Mouse (Mus musculus) lung, embryonic 14.5 days (tissue): Measurements from ENCODE around the gene Stk24. TPM values are rescaled to one million over a fixed set of nuclear protein-coding genes. Genes with fewer than 3 reads are reported as not detected.
"Not testable (repeated sequence)": the region's sequence is repeated elsewhere in the genome, so short reads cannot be mapped to it uniquely, and the experiment has no call there.

Experiments
- ATAC-seq: fragments of 200-750 bp; cut with Nextera tagmentation; 2 replicates; pipeline ENCODE4 v1.8.0; 2017; ENCODE audit warnings: mild to moderate bottlenecking, moderate TSS enrichment, moderate library complexity; ENCODE audit not compliant: insufficient read depth
- DNase-seq: peaks from one replicate; pipeline ENCODE4 v3.0.0-alpha.2; 2015
- H3K27ac ChIP-seq: fragments of 300-500 bp; sonication (generic); 2 replicates; pipeline ENCODE4 v1.5.1; 2014; ENCODE audit warnings: low read depth, mild to moderate bottlenecking, moderate library complexity
- H3K27me3 ChIP-seq: fragments of 300-500 bp; sonication (generic); 2 replicates; pipeline ENCODE4 v1.6.1; 2014; ENCODE audit warnings: low read length, control low read depth; ENCODE audit not compliant: insufficient read depth
- H3K36me3 ChIP-seq: fragments of 300-500 bp; sonication (generic); 2 replicates; pipeline ENCODE4 v1.6.1; 2014; ENCODE audit warnings: control low read depth; ENCODE audit not compliant: insufficient read depth
- H3K4me1 ChIP-seq: fragments of 300-500 bp; sonication (generic); 2 replicates; pipeline ENCODE4 v1.6.1; 2014; ENCODE audit warnings: antibody characterized with exemption, control low read depth; ENCODE audit not compliant: insufficient read depth
- H3K4me2 ChIP-seq: fragments of 300-500 bp; sonication (generic); 2 replicates; pipeline ENCODE4 v1.6.1; 2014; ENCODE audit warnings: mild to moderate bottlenecking
- H3K4me3 ChIP-seq: fragments of 300-500 bp; sonication (generic); 2 replicates; pipeline ENCODE4 v1.5.1; 2014; ENCODE audit warnings: low read depth, low read length
- H3K9ac ChIP-seq: fragments of 300-500 bp; sonication (generic); 2 replicates; pipeline ENCODE4 v1.6.1; 2014
- H3K9me3 ChIP-seq: fragments of 300-500 bp; sonication (generic); 2 replicates; pipeline ENCODE4 v1.6.1; 2016; ENCODE audit warnings: low read depth, low read length, control low read depth
- CTCF ChIP-seq: IDR thresholded peaks from 2 replicates; pipeline ENCODE4 v1.5.1; 2016; ENCODE audit warnings: antibody characterized with exemption, low read depth
- WGBS: fragments of 180-500 bp; shearing (Covaris S2); extraction: QIAGEN DNeasy Blood & Tissue Kit; methylation state at CpG from one replicate; pipeline ENCODE4 v1.1.7; 2014; 5-methylcytosine and 5-hydroxymethylcytosine counted together
- polyA plus RNA-seq: library from polyadenylated mRNA; unstranded; fragments of >200 nt; fragmentation: Nextera tagmentation; extraction: Ambion mirVana; gene quantifications from 2 replicates; pipeline ENCODE4 v1.2.1, GENCODE M21; 2014

Stk24 gene
- polyA plus RNA-seq, 1 experiment from 2014 or later = 50.3 TPM

DNA sequence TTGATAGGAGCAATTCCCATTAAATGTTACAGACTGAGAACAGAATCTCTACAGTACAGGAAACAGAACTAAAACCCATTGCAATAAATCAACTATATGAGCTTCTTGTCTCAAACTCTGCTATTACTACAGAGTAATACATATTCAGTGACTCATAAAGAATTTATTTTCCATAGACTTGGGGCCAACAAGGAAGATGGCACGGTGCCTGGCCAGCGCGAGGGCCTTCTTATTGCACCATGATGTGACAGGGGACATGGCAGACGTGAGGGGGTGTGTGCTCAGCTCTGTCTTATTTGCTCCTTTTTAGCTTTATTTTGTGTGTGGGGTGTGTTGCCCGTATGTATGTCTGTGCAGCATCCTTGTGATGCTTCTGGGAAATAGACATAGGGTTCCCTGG is 37.8 kb upstream of the Stk24 start:
- Histone ChIP-seq H3K4me1 (peaks cover 5% of the 10 kb centered on the region; the same call in 1 of the 2 replicates), H3K36me3 (no peaks in the 10 kb centered on the region), H3K27ac (no peak overlapping the region), H3K27me3 (no peaks in the 10 kb centered on the region), H3K4me3 (no peak overlapping the region), H3K9me3 (peaks cover 5% of the 10 kb centered on the region; the same call in 1 of the 2 replicates), H3K9ac (no peak overlapping the region), H3K4me2 (no peak overlapping the region)
- ATAC-seq (0 out of 2 replicates have a peak, but pooled peaks have one; percentile 29), DNase-seq (peak; percentile 67)
- no peak for TF ChIP-seq CTCF
- WGBS = 61% methylated on average over 5 of the region's 5 CpGs

DNA sequence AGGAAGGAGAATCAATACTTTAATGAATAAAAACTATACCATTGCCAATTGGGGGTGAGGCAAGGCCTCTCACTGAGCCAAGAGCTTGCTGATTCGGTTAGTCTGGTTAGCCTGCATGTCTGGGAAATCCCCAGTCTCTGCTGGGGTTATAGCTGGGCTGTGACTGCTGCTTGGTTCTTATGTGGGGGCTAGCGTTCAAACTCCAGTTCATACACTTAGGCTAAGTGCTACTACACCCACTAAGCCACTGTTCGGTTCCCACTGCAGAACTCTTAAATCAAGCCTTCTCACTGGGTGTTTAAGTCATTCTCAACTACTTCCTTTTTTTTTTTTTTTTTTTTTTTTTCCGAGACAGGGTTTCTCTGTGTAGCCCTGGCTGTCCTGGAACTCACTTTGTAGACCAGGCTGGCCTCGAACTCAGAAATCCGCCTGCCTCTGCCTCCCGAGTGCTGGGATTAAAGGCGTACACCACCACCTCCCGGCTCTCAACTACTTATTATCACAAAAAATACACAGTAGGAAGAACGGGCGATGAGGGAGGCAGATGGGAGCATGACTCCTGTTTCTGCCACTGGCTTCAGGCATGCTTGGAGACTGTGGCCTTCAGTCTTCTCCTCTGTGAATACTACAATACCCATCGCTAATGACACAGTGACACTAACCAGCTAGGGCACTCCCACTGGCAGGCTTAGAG is 37.0 kb upstream of the Stk24 start:
- Histone ChIP-seq H3K27ac (no peak overlapping the region), H3K27me3 (no peaks in the 10 kb centered on the region), H3K4me3 (no peak overlapping the region), H3K36me3 (no peaks in the 10 kb centered on the region), H3K4me1 (peaks cover 5% of the 10 kb centered on the region; the same call in 1 of the 2 replicates), H3K9ac (no peak overlapping the region), H3K9me3 (peaks cover 5% of the 10 kb centered on the region; the same call in 1 of the 2 replicates), H3K4me2 (no peak overlapping the region)
- ATAC-seq (no peak), DNase-seq (no peak)
- TF ChIP-seq CTCF = no peak
- WGBS = 91% methylated on average over 11 of the region's 12 CpGs

DNA sequence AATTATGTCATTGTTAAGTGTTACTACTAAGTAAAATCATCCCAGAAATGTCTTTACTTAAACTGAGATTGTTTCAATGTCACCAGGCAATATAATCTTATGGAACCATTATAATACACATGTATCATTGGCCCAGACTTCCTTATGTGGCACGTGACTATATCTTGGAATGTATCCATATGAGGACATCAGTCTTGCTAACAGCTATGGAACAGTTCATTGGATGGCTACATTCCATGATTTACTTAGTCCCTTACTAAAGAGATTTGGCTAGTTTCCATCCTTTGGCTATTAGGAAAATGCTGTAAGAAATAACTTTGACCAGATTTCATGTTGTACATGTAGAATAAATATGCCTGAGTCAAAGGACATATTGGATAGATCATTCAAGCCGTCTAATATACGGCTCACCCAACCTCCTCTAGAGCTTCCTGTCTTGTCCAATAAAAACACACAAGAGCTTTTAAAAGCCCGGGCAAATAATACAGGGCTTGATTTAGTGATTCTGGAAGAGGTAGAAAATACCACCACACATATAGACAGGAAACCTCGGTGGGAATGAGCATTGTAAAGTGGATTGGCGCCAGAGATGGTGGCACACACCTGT is 34.9 kb upstream of the Stk24 start:
- Histone ChIP-seq H3K9ac (no peak overlapping the region), H3K27ac (no peak overlapping the region), H3K36me3 (no peaks in the 10 kb centered on the region), H3K9me3 (no peaks in the 10 kb centered on the region), H3K27me3 (no peaks in the 10 kb centered on the region), H3K4me3 (no peak overlapping the region), H3K4me1 (peaks cover 5% of the 10 kb centered on the region; the same call in 1 of the 2 replicates), H3K4me2 (no peak overlapping the region)
- TF ChIP-seq CTCF = no peak
- WGBS = 44% methylated on average over 6 of the region's 6 CpGs
- peak; percentile 94 for DNase-seq
- peak; percentile 96 for ATAC-seq

DNA sequence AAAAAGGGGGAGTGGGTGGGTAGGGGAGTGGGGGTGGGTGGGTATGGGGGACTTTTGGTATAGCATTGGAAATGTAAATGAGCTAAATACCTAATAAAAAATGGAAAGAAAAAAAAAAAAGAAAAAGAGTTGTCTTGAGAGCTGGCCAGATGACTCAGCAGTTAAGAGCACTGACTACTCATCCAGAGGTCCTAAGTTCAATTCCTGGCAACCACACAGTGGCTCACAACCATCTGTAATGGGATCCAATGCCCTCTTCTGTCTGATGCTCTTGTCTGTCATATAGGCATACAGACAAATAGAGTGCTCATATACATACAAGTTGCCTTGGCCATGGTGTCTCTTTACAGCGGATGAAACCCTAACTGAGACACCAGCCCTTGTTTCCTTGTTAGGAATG is 33.9 kb upstream of the Stk24 start:
- not testable (repeated sequence) for H3K4me3 ChIP-seq, H3K27ac ChIP-seq, H3K36me3 ChIP-seq, H3K9ac ChIP-seq, H3K4me1 ChIP-seq, H3K27me3 ChIP-seq, ATAC-seq, H3K4me2 ChIP-seq, DNase-seq, H3K9me3 ChIP-seq
- WGBS = 97% methylated on average over 1 of the region's 1 CpGs

DNA sequence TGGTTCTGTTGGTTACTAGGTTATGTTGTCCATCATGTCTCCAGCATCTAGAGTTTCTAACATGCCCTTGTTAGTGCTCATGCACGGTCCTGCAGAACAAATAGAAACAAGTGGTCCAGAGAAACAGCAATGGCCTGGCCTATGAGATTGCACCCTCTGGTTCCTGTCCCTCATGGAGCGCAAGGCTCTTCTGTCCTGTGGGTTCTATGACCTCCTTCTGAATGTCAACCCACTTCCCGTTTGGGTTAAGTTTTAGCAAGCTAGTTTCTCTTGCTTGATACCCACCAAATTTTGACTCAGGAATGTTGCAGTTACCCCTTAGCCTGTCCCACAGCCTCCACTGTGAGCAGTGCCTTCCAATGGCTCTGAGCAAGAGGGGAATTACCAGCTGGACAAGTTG is 29.1 kb upstream of the Stk24 start:
- no peak for DNase-seq

DNA sequence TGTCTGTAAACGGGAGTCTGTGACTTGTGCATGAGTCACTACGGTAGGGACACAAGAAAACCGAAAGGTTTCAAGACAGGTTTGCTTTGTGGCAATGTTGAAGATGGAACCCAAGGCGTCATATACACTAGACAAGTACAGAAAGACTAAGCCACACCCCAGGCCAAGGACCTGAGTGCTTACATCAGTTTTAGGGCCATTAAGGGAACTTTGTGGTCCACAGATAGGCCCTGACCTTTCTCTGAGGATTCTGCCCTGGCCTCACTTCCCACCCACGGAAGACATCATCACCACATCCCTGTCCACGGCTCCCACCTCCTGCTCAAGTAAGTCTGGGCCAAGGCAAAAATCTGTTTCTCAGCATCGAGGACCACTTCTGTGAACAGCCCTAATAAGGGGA is 27.1 kb upstream of the Stk24 start:
- WGBS = 83% methylated on average over 7 of the region's 7 CpGs
- no peak for DNase-seq
- Histone ChIP-seq H3K9ac (no peak overlapping the region), H3K4me2 (no peak overlapping the region), H3K4me3 (no peak overlapping the region), H3K4me1 (no peaks in the 10 kb centered on the region), H3K27me3 (no peaks in the 10 kb centered on the region), H3K9me3 (no peaks in the 10 kb centered on the region), H3K36me3 (no peaks in the 10 kb centered on the region), H3K27ac (no peak overlapping the region)
- no peak for ATAC-seq
- TF ChIP-seq CTCF = no peak

More for the DNA sequence above, 29.1 kb upstream of the Stk24 start:
- no peak overlapping the region for H3K4me2 ChIP-seq
- no peak for ATAC-seq
- H3K36me3 ChIP-seq = no peaks in the 10 kb centered on the region
- TF ChIP-seq CTCF = no peak
- no peaks in the 10 kb centered on the region for H3K27me3 ChIP-seq
- H3K9me3 ChIP-seq = no peaks in the 10 kb centered on the region
- H3K27ac ChIP-seq = no peak overlapping the region
- H3K9ac ChIP-seq = no peak overlapping the region
- WGBS = 85% methylated on average over 3 of the region's 3 CpGs
- H3K4me3 ChIP-seq = no peak overlapping the region
- H3K4me1 ChIP-seq = no peaks in the 10 kb centered on the region

DNA sequence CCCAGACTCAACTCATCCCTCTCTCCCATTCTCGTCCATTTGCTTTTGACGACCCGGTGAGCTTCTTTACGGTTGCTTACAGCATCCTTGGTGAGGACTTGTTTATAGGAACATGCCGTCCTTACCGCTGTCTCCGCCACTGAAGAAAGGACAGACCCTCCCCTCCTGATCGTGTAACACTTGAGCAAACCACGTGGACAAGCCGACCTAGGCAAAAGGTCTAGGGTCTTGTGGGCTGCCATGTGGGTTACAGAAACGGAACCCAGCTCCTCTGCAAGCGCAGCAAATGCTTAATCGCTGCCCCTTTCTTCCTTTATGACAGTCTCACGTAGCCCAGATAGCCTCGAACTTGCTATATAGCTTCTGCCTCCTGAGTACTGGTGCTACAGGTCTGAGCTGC is 25.7 kb upstream of the Stk24 start:
- peak overlapping the region; percentile 48 for H3K4me2 ChIP-seq
- no peak overlapping the region for H3K9ac ChIP-seq
- TF ChIP-seq CTCF = no peak
- no peak overlapping the region; the same call in 1 of the 2 replicates for H3K4me3 ChIP-seq
- ATAC-seq (no peak), DNase-seq (no peak)
- no peaks in the 10 kb centered on the region for H3K27me3 ChIP-seq
- no peak overlapping the region for H3K27ac ChIP-seq
- H3K36me3 ChIP-seq = no peaks in the 10 kb centered on the region
- H3K9me3 ChIP-seq = no peaks in the 10 kb centered on the region
- no peaks in the 10 kb centered on the region for H3K4me1 ChIP-seq
- 32% methylated on average over 15 of the region's 15 CpGs for WGBS
